Mouse (Mus musculus) monocyte, adult 2 months (primary cell): ENCODE measurements around the gene Atrn.

Source experiments
- DNase-seq, 2 experiments: peaks; one replicate each; pipeline ENCODE4 v3.0.0; 2022; ENCODE audit warnings: low spot score in 2 of 2, low read depth in 1 of 2

The Atrn gene

DNA sequence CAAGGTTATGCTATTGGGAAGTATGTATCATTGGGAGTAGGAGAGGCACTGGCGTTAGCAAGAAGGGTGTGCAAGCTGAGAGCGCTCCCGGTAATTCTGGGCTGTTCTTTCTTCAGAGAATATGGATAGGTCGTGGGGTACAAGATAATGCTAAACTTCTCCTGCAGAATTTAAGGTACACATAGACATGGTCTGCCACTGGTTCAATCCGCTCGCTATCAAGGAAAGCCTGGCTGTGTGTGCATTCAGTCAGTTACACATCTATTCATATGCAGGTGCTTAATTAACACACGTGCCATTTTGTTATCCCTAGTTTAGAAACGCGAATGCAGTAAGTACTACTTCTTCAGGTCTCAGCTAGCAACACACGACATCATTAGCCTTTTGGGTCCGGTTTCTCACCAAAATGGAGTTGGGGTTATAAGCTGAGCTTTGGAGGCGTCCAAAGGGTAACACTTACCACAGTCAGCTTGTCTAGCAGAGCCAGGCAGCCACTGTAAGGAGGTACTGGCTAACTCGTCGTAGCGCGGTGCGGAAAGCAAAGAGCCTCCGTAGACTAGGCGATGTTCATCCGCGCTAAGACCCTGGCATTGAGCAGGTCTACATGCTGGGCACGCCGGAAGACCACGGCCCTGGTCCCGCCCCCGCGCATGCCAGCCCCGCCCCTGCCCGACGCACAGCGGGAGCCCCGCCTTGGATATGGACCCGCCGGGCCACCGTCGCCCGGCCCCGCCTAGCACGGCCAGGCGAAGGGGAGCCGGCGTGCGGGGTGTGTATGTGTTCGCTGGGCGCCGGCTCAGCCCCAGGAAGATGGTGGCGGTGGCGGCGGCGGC is at the start of gene Atrn, which contains the start of gene 4930402H24Rik:
Gene Atrn, plus strand, starts transcription at position 745 of the 833 bp plus-strand sequence.
Gene 4930402H24Rik, minus strand, starts transcription at position 656 of the 833 bp plus-strand sequence.
- peak; percentile 61 to 77 for DNase-seq

DNA sequence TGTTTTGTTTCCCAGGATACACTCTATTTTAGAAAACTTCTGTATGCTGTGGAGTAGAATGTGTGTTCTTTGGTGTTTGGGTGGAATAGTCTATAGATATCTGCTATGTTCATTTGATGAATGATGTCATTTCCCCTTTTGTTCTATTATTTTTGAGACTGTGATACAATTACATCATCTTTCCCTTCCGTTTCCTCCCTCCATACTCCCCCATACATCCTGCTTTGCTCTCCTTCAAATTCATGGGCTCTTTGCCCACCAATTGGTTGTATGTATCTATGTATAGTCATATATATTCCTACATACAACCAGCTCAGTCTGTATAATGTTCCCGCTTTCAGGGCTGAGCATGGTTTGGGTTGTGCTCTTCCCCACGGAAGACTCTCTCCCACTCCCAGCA is 44.2 kb upstream of the Atrn start:
- DNase-seq: no peak

DNA sequence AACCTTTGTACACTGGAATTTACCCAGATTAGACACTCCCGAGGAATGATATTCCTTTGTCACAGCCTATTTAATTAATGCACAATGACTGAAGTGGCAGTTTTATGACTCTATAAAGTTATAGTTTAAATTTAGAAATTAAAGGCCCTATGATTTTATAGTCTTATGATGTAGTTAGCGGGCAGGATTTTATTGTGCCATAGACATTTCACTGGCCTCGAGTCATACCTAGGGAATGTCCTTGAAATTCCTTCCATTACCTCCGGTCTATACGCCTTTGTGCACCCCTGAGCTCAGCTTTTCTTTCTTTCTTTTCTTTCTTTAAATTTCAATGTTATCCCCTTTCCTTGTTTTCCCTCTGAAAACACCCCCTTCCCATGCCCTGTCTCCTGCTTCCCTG is 35.4 kb upstream of the Atrn start:
- DNase-seq: no peak

DNA sequence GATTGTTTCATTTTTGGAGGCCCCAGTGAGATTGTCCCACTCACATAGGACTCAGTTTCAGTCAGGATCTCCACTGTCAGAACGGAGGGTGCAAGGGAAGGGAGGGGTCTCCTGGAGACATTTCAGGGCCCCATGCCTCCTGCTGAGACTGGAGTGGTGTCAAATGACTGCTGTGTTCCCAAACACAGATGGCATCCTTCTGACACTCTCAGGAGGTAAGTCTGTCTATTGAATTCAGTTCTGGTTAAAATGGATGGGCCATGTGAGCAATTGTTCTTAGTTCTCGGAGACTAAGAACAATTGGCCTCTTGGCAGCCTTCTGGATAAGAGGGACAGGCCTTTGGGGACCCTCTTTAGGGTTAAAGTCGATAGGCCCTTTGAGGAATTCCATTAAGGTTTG is 28.9 kb upstream of the Atrn start:
- no peak for DNase-seq

DNA sequence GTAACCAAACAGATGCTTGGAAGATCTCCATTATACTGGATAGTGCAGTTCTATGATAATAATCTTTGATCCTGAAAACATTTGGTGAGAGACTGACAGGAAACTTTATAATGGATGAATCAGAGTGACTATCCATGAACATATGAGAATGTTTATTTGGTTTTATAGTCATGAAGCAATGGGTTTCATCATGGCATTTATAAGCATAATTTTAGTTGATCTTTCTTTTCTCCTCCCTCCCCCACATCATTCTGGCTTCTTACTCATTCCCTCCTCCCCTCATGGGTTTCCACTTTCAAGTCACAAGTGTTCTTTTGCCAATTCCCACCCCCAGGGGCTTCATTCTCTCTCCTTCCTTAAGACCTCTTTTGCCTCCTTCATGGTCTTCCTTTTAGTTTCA is 19.3 kb upstream of the Atrn start:
- DNase-seq: no peak

DNA sequence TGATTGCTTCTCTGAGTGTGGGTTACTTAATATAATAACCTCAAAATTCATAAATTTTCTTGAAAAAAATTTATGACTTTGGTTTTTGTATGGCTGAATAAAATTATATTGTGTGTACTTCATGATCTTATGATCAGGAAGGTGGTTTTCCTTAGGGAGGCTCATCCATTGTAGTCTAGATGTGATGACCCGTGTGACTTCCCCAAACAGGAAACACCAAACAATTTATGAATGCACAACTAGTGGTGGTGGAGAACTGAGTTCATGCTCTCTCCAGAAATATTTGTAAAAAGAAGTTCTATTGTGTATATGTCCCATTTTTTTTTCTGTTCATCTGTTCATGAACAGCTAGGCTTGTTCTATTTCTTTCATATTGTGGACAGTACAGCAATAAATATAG is 18.8 kb upstream of the Atrn start:
- no peak for DNase-seq

DNA sequence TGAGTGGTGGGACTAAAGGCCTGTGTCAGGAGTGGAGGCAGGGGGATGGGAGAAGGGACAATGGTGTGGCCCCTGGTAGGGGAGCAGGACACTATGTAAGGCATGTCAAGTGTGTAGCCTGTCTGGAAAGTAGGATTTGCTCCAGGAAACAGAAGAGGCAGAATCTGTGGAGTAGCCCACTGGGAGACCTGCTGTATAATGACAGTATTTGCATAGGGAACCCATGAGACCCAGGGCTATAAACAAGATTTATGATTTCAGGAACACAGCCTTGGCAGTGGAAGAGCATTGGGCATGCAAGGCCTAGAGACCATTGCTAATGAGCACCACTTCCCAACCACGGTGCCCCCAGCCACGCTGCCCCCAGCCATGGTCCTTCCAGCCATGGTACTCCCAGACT is 9.4 kb upstream of the Atrn start:
- no peak for DNase-seq

DNA sequence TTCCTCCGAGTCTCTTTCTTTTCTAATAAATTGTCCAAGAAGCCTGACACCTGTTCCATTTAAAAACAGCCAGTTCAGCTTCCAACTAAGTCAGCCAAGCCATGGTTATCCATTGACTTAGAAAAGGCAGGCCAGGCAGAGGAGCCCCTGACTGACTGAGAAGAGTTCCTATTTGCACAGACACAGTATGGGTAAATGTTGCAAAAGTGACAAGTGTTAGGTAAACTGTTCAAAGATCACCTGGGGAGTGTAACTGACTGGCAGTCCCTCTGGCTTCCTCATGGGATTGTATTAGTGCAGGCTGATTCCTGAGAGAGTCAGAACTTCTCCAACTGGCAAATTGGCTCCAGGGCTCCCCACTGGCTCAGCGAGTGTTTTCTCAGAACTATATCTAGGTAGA is 8.4 kb upstream of the Atrn start:
- DNase-seq: no peak

DNA sequence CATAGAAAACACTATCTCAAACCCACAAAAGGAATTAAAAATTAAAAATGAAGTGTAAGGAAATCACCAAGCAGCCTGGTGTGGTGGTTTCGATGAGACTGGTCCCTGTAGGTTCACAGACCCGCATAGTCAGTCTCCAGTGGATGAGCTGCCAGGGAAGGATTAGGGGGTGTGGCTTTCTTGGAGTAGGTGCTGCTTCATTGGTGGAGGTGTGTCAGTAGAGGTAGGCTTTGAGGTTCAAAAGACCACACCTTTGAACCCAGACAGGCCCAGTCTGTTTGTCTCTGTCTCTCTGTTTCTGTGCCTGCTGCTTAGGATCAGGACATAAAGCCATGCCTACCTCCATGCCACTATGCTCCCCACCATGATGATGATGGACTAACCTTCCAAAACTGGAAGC is 7.5 kb upstream of the Atrn start:
- DNase-seq: no peak

DNA sequence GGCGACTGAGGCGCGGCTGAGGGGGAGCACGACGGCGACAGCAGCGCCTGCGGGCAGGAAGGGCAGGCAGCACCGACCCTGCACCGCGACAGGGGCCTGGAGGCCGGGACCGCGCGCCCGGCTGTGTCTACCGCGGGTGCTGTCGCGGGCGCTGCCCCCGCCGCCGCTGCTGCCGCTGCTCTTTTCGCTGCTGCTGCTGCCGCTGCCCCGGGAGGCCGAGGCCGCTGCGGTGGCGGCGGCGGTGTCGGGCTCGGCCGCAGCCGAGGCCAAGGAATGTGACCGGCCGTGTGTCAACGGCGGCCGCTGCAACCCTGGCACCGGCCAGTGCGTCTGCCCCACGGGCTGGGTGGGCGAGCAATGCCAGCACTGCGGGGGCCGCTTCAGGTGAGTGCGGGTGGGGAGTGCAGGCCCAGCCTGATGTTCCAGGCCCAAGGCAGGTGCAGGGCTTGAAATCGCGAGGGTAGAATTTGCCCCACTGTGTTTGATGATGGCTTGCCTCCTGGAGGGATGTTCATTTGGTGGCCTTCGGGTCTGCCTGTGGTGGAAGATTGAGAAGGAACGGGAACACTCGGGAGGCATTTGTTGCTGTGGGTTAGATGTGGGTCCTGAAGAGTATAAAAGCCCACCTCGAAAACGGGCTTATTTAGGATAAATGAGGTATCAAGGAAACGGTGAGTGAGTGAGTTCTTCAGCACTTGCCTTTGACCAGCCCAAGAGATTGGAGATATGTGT is 455 bp downstream of the Atrn start:
- no peak for DNase-seq

DNA sequence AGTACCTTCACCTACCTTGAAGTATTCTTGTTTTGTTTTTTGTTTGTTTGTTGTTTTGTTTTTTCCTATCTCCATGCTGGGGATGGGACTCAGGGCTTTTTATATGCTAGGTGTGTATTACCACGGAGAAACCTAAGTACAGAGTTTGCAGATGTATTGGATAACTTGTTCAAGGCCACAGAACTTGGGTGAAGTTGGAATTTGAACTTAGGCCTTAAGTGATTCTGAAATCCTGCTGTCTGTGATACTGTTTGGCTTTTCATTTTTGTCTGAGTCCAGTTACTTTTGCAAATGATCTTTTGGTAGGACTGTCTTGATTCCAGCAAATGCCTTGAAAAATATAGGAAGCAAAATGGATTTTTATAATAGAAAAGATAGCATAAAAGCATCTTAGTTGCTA is 5.4 kb downstream of the Atrn start:
- DNase-seq: no peak

DNA sequence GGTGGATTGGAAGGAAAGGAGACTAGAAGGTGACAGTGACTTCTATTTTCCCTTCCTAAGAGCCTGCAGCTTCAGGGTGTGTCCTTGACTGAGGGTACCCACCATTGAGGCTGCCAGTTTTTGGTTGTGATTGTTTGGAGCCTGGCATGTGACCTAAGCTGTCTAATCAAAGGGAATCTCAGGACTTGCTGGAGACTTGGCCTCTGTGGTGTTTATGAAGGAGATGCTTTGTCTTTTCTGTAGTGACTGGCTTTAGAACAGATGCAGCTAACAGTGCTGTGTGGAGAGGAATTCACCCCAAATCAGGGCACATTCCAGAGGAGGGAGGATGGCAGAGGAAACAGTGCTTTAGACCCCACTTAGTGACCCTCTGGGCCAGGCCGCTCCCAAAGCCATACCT is 8.6 kb downstream of the Atrn start:
- DNase-seq: no peak

DNA sequence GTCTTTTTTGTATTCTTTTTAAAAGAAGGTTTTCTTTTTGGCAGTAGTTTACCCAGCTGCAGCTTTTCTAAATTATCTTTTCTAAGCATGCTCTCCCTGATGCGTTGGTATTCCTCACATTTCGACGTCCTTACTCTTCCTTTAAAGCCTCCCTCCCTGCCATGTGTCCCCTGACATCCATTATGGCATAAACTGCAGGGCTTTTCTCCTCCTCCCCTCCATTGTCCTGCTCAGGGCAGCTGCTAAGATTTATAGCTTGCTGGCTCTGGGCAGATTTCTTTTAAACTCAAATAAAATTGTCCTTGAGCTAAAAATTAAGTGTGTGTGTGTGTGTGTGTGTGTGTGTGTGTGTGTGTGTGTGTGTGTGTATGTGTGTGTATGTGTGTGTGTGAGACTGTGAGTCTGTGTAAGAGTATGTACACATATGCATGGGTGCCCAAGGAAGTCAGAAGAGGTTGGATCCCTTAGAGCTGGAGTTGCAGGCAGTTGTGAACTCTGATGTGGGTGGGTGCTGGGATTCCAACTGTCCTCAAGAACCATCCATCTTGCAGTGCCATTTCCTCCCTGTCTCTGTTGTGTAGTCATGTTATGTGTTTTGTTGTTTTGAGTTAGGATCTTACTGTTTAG is 10.3 kb downstream of the Atrn start:
- DNase-seq: no peak

DNA sequence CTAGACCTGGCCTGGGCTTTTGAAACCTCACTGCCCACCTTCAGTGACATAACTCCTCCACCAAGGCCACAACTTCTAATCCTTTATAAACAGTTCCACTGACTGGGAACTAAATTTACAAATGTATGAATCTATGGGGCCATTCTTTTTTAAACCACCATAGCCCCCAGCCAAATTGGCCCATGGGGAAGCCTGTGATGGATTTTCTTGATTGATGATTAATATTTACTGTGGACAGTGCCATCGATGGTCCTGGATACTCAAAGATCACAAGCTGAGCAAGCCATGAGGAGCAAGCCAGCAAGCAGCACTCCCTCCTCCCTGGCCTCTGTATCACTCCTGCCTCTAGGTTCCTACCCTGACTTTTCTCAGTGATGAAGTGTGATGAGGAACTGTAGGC is 11.4 kb downstream of the Atrn start:
- DNase-seq: no peak

DNA sequence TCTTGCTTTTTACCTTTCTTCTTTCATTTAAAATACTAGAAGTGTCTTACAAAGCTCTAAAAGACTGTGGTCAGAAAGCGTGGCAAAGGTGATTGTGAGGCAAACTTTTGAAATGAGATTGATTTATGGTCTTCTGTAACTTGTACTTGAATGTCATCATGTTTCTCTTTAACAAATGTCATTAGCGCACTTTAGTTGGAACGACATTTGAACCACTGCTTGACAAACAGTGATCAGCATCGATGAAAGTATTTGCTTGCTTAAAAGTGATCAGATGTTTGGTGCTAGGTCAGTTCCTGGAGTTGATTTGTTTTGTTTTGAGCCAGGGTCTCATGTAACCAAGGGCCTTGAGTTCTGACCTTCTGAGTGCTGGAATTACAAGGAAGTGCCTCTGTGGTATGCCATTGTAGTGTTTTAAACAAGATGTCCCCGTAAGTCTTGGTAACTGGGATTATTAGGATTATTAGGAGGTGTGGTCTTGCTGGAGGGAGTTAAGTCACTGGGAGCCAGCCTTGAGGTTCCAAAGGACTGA is 12.8 kb downstream of the Atrn start:
- no peak for DNase-seq

DNA sequence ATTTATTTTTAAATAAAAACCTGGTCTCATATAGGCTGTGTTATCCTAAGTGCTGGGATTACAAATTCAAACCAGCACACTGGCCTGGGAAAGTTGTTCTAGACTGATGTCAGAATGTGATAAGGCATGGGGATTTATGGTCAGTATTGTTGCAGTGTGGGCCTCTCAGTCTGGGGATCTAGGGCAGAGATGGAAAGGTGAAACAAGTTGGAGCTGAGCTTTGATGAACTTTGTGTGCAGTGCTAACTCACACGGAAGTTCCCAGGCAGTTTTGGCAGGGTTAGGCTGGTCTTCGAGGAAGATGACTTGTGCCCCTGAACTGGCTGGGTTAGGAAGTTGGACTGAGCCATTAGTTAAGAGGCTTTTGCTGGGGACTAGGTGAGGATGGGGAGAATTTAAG is 18.7 kb downstream of the Atrn start:
- no peak for DNase-seq

DNA sequence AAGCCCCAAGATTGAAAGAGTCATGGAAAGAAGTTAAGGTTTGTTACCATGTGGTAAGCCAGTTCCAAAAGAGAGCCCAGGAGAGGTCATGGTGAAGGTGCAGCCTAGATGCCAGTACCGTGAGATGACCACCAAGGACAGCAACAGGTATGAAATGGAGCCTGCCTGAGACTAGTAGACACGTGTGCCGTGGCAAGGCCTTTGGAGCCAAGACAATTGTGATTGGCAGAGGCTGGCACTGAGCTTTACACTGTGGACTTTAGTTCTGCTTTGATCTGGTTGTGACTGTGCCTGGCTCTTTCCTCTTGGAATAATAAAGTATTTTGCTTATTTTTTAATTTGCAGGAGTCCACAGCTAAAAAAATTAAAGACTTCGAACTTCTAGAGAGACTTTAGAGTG is 21.7 kb downstream of the Atrn start:
- no peak for DNase-seq

DNA sequence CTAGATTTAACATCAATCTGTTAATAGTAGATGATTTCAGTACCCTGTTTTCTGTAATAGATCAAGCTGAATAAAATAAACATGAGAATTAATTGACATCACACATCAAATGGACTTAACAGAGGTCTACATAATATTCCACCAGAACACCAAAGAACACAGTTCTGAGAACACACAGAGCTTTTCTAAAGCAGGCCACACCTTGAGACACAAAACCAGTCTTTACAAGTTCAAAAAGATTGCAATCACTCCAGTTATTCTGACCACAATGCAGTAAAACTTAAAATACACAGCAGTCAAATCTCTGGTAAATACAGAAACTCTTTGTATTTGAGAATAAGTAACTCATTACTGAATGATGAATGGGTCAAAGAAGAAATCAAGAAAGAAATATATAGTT is 22.2 kb downstream of the Atrn start:
- DNase-seq: no peak

DNA sequence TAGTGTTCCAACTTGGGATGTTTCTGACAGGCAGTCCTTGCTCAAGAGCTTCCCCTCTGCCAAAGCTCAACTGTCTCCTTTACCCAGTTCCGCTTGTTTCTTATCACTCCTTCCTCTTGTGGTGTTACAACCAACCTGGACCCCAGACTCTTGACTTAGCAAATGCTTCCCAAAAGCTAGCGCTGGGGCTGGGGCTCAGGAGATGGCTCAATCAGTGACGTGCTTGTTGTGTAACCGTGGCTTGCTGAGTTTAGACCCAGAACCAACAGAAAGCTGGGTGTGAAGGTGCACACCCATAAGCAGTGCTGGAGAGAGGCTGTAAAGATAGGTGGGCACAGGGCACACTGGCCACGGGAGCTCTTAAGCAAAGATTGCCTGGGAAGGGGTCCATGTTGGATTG is 23.7 kb downstream of the Atrn start:
- peak; percentile 8 to 48 for DNase-seq

DNA sequence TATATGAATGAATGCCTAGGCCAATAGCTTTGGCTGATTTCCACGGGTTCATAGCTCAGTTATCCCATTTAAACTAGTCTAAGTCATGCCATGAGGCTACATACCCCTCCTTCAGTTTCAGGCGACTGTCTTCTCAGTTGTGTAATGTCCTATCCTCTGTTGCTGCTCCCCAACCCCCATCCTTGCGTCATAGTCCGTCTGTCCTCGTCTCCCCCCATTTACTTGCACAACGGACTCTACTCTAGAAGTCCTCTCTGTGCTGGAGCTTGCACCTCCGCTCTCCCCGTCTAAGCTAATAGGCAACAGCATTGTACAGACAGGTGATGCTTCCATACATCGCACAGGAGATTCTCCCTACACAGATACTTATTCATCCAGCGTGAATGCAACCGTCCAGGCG is 26.6 kb downstream of the Atrn start:
- peak in 1 of 2 experiments; percentile 24 for DNase-seq

DNA sequence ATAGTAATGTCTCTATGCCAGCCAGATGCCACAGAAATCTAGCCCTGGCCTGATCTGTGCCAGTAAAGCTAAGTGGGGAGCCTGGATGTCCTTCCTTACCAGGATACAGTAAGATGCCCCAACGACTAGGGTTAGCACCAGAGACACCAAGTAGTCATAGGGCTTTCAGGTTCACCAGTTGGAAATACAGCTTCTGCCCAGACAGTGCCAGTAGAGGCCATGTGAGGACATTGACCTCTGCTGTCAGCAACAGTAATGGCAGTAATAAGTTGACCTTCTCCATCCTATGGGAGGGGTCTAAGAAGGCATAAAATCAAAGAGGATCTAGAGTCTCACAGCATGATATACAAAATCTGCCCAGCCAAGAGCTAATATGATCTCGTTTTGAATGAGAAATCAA is 43.5 kb downstream of the Atrn start:
- DNase-seq: no peak

DNA sequence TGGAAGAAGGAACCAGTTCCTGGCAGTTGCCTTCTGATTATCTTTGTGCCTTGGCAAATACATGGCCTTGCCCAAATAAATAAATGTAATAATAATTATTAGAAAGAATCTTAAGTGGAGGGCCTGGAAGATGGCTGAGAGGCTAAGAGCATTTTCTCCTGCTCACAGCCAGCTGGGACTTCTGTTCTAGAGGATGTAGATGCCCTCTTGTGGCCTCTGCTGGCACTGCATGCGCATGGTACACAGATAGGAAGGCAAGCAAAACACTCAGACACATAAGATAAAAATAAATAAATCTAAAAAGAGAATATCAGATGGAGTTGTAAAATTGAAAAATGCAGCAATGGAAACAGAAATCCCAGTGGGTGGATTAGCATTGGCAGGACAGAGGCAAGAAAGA is 44.3 kb downstream of the Atrn start:
- DNase-seq: peak; percentile 37 to 57
